Mouse (Mus musculus) forebrain, embryonic 14.5 days (tissue): ENCODE measurements at regions not wholly inside any gene's neighbourhood (a gene's known extent, or its start where the extent isn't known, plus 50 kb on each side); places are given as distances from the start of the nearest gene placed in this dataset.
A peak's percentile ranks its signal among the peaks of the same experiment; 100 is the strongest.

Experiments used
- ATAC-seq: fragments of 200-750 bp; cut with Nextera tagmentation; 2 replicates; pipeline ENCODE4 v1.8.0; 2017; ENCODE audit warnings: mild to moderate bottlenecking, moderate library complexity
- DNase-seq: peaks from one replicate; pipeline ENCODE4 v3.0.0-alpha.2; 2015; ENCODE audit warnings: low spot score
- H3K27ac ChIP-seq: fragments of 300-500 bp; sonication (generic); 2 replicates; pipeline ENCODE4 v1.5.1; 2014; ENCODE audit warnings: low read depth, mild to moderate bottlenecking, control low read depth, low read length, moderate library complexity
- H3K27me3 ChIP-seq: fragments of 300-500 bp; sonication (generic); replicated peaks from 2 replicates; pipeline ENCODE4 v1.6.1; 2014; ENCODE audit warnings: low read length, control low read depth, mixed read lengths; ENCODE audit not compliant: control insufficient read depth, insufficient read depth
- H3K36me3 ChIP-seq: fragments of 300-500 bp; sonication (generic); 2 replicates; pipeline ENCODE4 v1.6.1; 2014; ENCODE audit warnings: low read length, control low read depth; ENCODE audit not compliant: control insufficient read depth, insufficient read depth
- H3K4me1 ChIP-seq: fragments of 300-500 bp; sonication (generic); 2 replicates; pipeline ENCODE4 v1.6.1; 2014; ENCODE audit warnings: antibody characterized with exemption, low read length, control low read depth; ENCODE audit not compliant: control insufficient read depth, insufficient read depth
- H3K4me2 ChIP-seq: fragments of 300-500 bp; sonication (generic); 2 replicates; pipeline ENCODE4 v1.6.1; 2014; ENCODE audit warnings: mild to moderate bottlenecking, control low read depth, low read length
- H3K4me3 ChIP-seq: fragments of 300-500 bp; sonication (generic); 2 replicates; pipeline ENCODE4 v1.5.1; 2014; ENCODE audit warnings: low read depth, low read length, control low read depth
- H3K9ac ChIP-seq: fragments of 300-500 bp; sonication (generic); 2 replicates; pipeline ENCODE4 v1.6.1; 2014; ENCODE audit warnings: mild to moderate bottlenecking, low read length, control low read depth, moderate library complexity
- H3K9me3 ChIP-seq: fragments of 300-500 bp; sonication (generic); replicated peaks from 2 replicates; pipeline ENCODE4 v1.6.1; 2016; ENCODE audit warnings: low read length, control low read depth, mixed read lengths; ENCODE audit not compliant: control insufficient read depth
- WGBS: fragments of 180-500 bp; shearing (Covaris S2); extraction: QIAGEN DNeasy Blood & Tissue Kit; methylation state at CpG from one replicate; pipeline ENCODE4 v1.1.7; 2014; 5-methylcytosine and 5-hydroxymethylcytosine counted together

- 14% methylated on average over 4 of the region's 4 CpGs for WGBS
- DNase-seq (no peak), ATAC-seq (peak; percentile 24; the same call in 1 of the 2 replicates)
- no peak overlapping the region for H3K4me3 ChIP-seq
- no peaks in the 10 kb centered on the region for H3K27me3 ChIP-seq
- 0 out of 2 replicates have a peak overlapping the region, but pooled peaks have one; percentile 49 for H3K9ac ChIP-seq
- peak overlapping the region; percentile 73 for H3K27ac ChIP-seq
- peak overlapping the region; percentile 48 for H3K4me2 ChIP-seq
- no peaks in the 10 kb centered on the region for H3K9me3 ChIP-seq
- H3K36me3 ChIP-seq: no peaks in the 10 kb centered on the region
- H3K4me1 ChIP-seq: peaks cover 19% of the 10 kb centered on the region
Observed at GRCm38 (mm10) chr2:159003187-159003497, 208.5 kb downstream of the Dhx35 start.

GRCm38 (mm10) chr2:159004417-159004816, 209.8 kb downstream of the Dhx35 start:
- no peaks in the 10 kb centered on the region for H3K27me3 ChIP-seq
- H3K4me3 ChIP-seq: no peak overlapping the region
- no peaks in the 10 kb centered on the region for H3K9me3 ChIP-seq
- DNase-seq (peak; percentile 78), ATAC-seq (peak; percentile 70; the same call in 1 of the 2 replicates)
- no peak overlapping the region for H3K4me2 ChIP-seq
- H3K27ac ChIP-seq: peak overlapping the region; percentile 70; the same call in 1 of the 2 replicates
- peaks cover 19% of the 10 kb centered on the region for H3K4me1 ChIP-seq
- 28% methylated on average over 9 of the region's 9 CpGs for WGBS
- no peaks in the 10 kb centered on the region for H3K36me3 ChIP-seq
- no peak overlapping the region for H3K9ac ChIP-seq

GRCm38 (mm10) chr2:159012725-159013124, 218.1 kb downstream of the Dhx35 start:
- ATAC-seq (no peak), DNase-seq (no peak)
- H3K4me2 ChIP-seq: no peak overlapping the region
- no peaks in the 10 kb centered on the region for H3K9me3 ChIP-seq
- no peak overlapping the region for H3K4me3 ChIP-seq
- no peak overlapping the region for H3K27ac ChIP-seq
- no peaks in the 10 kb centered on the region for H3K27me3 ChIP-seq
- H3K36me3 ChIP-seq: no peaks in the 10 kb centered on the region
- H3K9ac ChIP-seq: no peak overlapping the region
- no peaks in the 10 kb centered on the region for H3K4me1 ChIP-seq
- 90% methylated on average over 4 of the region's 4 CpGs for WGBS

- ATAC-seq (no peak), DNase-seq (no peak)
- Histone ChIP-seq H3K36me3 (no peaks in the 10 kb centered on the region), H3K27ac (no peak overlapping the region), H3K27me3 (no peaks in the 10 kb centered on the region), H3K9ac (no peak overlapping the region), H3K4me3 (no peak overlapping the region), H3K9me3 (no peaks in the 10 kb centered on the region), H3K4me2 (no peak overlapping the region), H3K4me1 (no peaks in the 10 kb centered on the region)
- WGBS: 88% methylated on average over 8 of the region's 8 CpGs
Observed at GRCm38 (mm10) chr2:159014553-159014952, 219.9 kb downstream of the Dhx35 start.

GRCm38 (mm10) chr2:159019921-159020534, 225.4 kb downstream of the Dhx35 start:
- Histone ChIP-seq H3K9me3 (no peaks in the 10 kb centered on the region), H3K4me3 (no peak overlapping the region), H3K4me2 (no peak overlapping the region), H3K4me1 (no peaks in the 10 kb centered on the region), H3K27me3 (no peaks in the 10 kb centered on the region), H3K27ac (no peak overlapping the region), H3K9ac (no peak overlapping the region), H3K36me3 (no peaks in the 10 kb centered on the region)
- ATAC-seq (no peak), DNase-seq (no peak)
- 56% methylated on average over 4 of the region's 4 CpGs for WGBS

- no peaks in the 10 kb centered on the region for H3K36me3 ChIP-seq
- no peak for DNase-seq
- no peak overlapping the region for H3K9ac ChIP-seq
- H3K27me3 ChIP-seq: no peaks in the 10 kb centered on the region
- WGBS: 53% methylated on average over 8 of the region's 8 CpGs
- no peaks in the 10 kb centered on the region for H3K4me1 ChIP-seq
- H3K4me2 ChIP-seq: no peak overlapping the region
- H3K27ac ChIP-seq: no peak overlapping the region
- no peak for ATAC-seq
- no peak overlapping the region for H3K4me3 ChIP-seq
- H3K9me3 ChIP-seq: no peaks in the 10 kb centered on the region
Observed at GRCm38 (mm10) chr2:159032147-159032546, 237.5 kb downstream of the Dhx35 start.

GRCm38 (mm10) chr2:159039916-159040315, 245.3 kb downstream of the Dhx35 start:
- ATAC-seq: peak; percentile 40; the same call in 1 of the 2 replicates
- 57% methylated on average over 4 of the region's 4 CpGs for WGBS
- Histone ChIP-seq H3K27me3 (no peaks in the 10 kb centered on the region), H3K4me2 (no peak overlapping the region), H3K27ac (no peak overlapping the region), H3K9ac (no peak overlapping the region), H3K4me1 (no peaks in the 10 kb centered on the region), H3K36me3 (no peaks in the 10 kb centered on the region), H3K9me3 (no peaks in the 10 kb centered on the region), H3K4me3 (no peak overlapping the region)
- peak; percentile 28 for DNase-seq

- no peaks in the 10 kb centered on the region for H3K27me3 ChIP-seq
- 68% methylated on average over 10 of the region's 10 CpGs for WGBS
- H3K9ac ChIP-seq: no peak overlapping the region
- ATAC-seq (peak; percentile 46; the same call in 1 of the 2 replicates), DNase-seq (no peak)
- no peaks in the 10 kb centered on the region for H3K4me1 ChIP-seq
- H3K36me3 ChIP-seq: no peaks in the 10 kb centered on the region
- H3K9me3 ChIP-seq: no peaks in the 10 kb centered on the region
- H3K4me2 ChIP-seq: no peak overlapping the region
- no peak overlapping the region for H3K4me3 ChIP-seq
- H3K27ac ChIP-seq: no peak overlapping the region
Observed at GRCm38 (mm10) chr2:159053534-159053933, 258.9 kb downstream of the Dhx35 start.

- Histone ChIP-seq H3K4me1 (no peaks in the 10 kb centered on the region), H3K36me3 (no peaks in the 10 kb centered on the region), H3K4me2 (no peak overlapping the region), H3K27ac (no peak overlapping the region), H3K9ac (no peak overlapping the region), H3K27me3 (no peaks in the 10 kb centered on the region), H3K9me3 (no peaks in the 10 kb centered on the region), H3K4me3 (no peak overlapping the region)
- DNase-seq (peak; percentile 68), ATAC-seq (peak; percentile 62)
- 66% methylated on average over 4 of the region's 4 CpGs for WGBS
Observed at GRCm38 (mm10) chr2:159053936-159054335, 259.3 kb downstream of the Dhx35 start.
